Mouse (Mus musculus): ENCODE data around the gene Magee2.
"Not testable (repeated sequence)": the region's sequence is repeated elsewhere in the genome, so short reads cannot be mapped to it uniquely, and the experiment has no call there.

The Magee2 gene

GRCm38 (mm10) chrX:104856751-104857341, at the start of gene Magee2:
Gene Magee2 (minus strand): TSS chrX:104857267.
- DNase-seq, result peak; percentile 46 to 67

DNA sequence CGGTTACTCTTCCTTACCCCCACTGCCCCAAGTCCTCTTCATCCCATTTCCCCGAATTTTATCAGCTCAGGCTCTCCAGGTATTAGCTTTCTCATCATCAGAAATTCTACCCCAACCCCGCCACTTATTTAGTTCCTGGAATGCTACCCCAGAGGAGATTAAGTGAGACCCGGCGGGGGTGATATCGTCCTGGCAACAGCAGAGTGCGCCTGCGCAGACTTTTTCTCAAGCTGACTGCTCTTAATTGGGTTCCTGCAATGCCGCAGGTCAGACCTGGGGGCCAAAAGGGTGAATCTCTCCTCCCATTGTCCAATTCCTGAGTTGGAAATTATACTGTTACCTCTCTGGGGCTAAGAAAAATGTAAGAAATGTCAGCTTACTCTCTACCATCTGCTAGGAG, 3.5 kb downstream of the Magee2 start:
- DNase-seq, result peak in 1 of 2 experiments; percentile 5

DNA sequence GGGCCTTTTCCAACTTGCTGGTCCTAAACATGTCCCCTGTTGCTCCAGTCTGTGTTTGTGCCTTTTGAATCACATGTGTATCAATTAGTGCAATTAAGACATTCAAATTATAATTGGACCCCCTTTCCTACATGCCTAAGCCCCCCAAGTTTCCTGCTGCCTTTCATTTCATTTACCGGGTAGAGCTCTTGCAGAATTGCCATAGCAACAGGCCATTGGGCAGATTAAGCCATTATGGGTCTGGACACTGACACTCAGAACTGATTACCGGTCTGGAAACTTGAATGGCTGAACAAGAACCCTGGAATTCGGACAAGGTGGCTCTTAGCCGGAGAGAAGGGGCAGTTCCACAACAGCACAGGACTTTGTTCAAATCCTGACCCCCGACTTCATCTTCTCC, 39.5 kb downstream of the Magee2 start:
- not testable (repeated sequence) for DNase-seq

GRCm38 (mm10) chrX:104816987-104817386, 40.1 kb downstream of the Magee2 start:
- not testable (repeated sequence) for DNase-seq

DNA sequence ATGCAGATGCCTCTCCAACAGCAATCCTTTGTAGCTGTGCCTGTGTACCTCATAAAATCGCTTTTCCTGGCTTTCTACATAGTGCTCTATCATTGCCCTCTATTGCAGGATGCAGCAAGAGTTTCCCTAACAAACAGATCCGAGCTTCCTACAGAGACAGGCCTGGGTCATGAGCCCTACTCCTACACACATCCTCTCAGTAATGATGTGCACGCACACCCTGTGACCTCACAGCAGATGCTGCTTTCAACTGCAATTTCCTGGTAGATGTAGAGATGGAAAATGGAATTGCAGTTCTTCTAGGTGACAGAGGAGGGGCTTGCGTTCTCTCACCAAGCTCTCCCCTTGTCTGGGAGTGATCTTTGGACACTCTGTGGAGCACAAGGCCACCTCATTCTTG, 43.4 kb downstream of the Magee2 start:
- not testable (repeated sequence) for DNase-seq

Measured in cerebellum, postnatal 25 days (tissue).